In genomic region chr4:43504269-43504668, GRCm38 (mm10) we compare ENCODE assay signal across 15 mouse cellular contexts. TPM values are rescaled to one million over a fixed set of nuclear protein-coding genes. Genes with fewer than 3 reads are reported as not detected.
"Had no signal": no experiment of that assay in that cellular context is flagged by ENCODE, and none has a peak within 500 bp of the region (broad histone marks: within the 10 kb centered on the region; RNA-seq: fewer than 3 reads in every experiment).

No protein-coding gene starts in this region.

- DNase-seq: kidney, adult 11 months; kidney, postnatal 14 days; left cerebral cortex, postnatal 4 days; lung, embryonic 14.5 days; lung, postnatal 10 days; lung, postnatal 4 days; right cerebral cortex, postnatal 14 days; thymus, adult 18-20 months; thymus, postnatal 36 days had no signal

- ATAC-seq: midbrain, embryonic 13.5 days had no signal

RNA-seq across cellular contexts. Expression of gene Car9, which starts 2.5 kb away (rescaled TPM):
- polyA plus RNA-seq: neural tube, embryonic 14.5 days had no signal

RNA-seq across cellular contexts. Expression of gene Sit1, which starts 20.7 kb away (rescaled TPM):
- polyA plus RNA-seq: kidney, embryonic 14.5 days; limb, embryonic 13.5 days; lung, embryonic 14.5 days; midbrain, embryonic 13.5 days; midbrain, postnatal 0 days; neural tube, embryonic 14.5 days; stomach, postnatal 0 days had no signal
